Mouse (Mus musculus): ENCODE data around the gene Slc38a2.

DNA sequence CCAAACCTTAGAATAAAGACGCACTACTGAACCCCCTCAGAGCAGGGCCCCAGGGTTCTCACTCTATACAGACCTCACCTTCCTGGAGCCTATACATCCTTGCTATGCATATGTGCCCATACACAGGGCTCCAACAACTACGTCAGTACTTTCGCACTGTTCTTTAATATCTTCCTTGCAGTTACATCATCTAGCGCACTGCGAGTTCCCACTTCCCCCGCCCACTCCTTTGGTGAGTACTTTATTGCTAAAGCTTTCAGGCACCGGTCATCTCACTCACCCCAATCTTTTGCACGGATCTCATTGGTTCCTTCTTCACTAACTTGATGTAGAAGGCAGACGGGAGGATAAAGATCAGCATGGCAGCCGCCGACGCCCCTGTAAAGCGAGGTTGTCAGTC, 8.7 kb downstream of the Slc38a2 start:
- no peak for TF ChIP-seq CTCF (IDR thresholded peaks at IDR 0.05; ENCODE audit: insufficient read depth, low read depth, low read length)
- TF ChIP-seq POLR2A (IDR thresholded peaks at IDR 0.05; ENCODE audit: insufficient read depth, low read depth, low read length): no peak

Data from olfactory bulb, adult 2 months (tissue).